Mouse (Mus musculus): ENCODE measurements around the gene Kcnk10. TPM values are rescaled to one million over a fixed set of nuclear protein-coding genes. Genes with fewer than 3 reads are reported as not detected.

The Kcnk10 gene
- total and polyA plus RNA-seq, 3 experiments, result 0.16 TPM; not detected in 2

- Histone ChIP-seq H3K36me3 (replicated peaks) (no peaks in the 10 kb centered on the region), H3K27me3 (ENCODE audit: insufficient read depth, low read length) (no peaks in the 10 kb centered on the region), H3K9me3 (replicated peaks) (peaks cover 32% of the 10 kb centered on the region), H3K4me1 (ENCODE audit: insufficient read depth, low read depth, low read length) (no peaks in the 10 kb centered on the region), H3K4me3 (ENCODE audit: low read depth, low read length) (no peak overlapping the region)
- DNase-seq (ENCODE audit: low spot score) (no peak), ATAC-seq (ENCODE audit: extremely low read depth, insufficient number of reproducible peaks, low FRiP score, poor library complexity, severe bottlenecking) (no peak)
- TF ChIP-seq POLR2AphosphoS5 (IDR thresholded peaks at IDR 0.05; ENCODE audit: insufficient replicate concordance, low read depth, low read length), result no peak
- no peak for TF ChIP-seq GATA1 (IDR thresholded peaks at IDR 0.05; ENCODE audit: borderline replicate concordance, low read length)
Observed at GRCm38 (mm10) chr12:98525361-98525760, 52.7 kb downstream of the Kcnk10 start.

- Histone ChIP-seq H3K4me3 (ENCODE audit: low read depth, low read length) (no peak overlapping the region), H3K9me3 (replicated peaks) (peaks cover 27% of the 10 kb centered on the region), H3K4me1 (ENCODE audit: insufficient read depth, low read depth, low read length) (no peaks in the 10 kb centered on the region), H3K36me3 (replicated peaks) (no peaks in the 10 kb centered on the region), H3K27me3 (ENCODE audit: insufficient read depth, low read length) (no peaks in the 10 kb centered on the region)
- no peak for ATAC-seq (ENCODE audit: extremely low read depth, insufficient number of reproducible peaks, low FRiP score, poor library complexity, severe bottlenecking)
- TF ChIP-seq POLR2AphosphoS5 (IDR thresholded peaks at IDR 0.05; ENCODE audit: insufficient replicate concordance, low read depth, low read length), result no peak
- TF ChIP-seq TAL1 (conservative IDR thresholded peaks at IDR 0.05; ENCODE audit: low read depth, low read length), result no peak
- no peak for TF ChIP-seq CTCF (IDR thresholded peaks at IDR 0.05; ENCODE audit: low read depth, low read length)
- no peak for TF ChIP-seq GATA2 (IDR thresholded peaks at IDR 0.05; ENCODE audit: borderline replicate concordance, low read depth, low read length)
- no peak for DNase-seq (ENCODE audit: low spot score)
Observed at GRCm38 (mm10) chr12:98524331-98525311, 53.5 kb downstream of the Kcnk10 start.

- TF ChIP-seq GATA2 (IDR thresholded peaks at IDR 0.05; ENCODE audit: borderline replicate concordance, low read depth, low read length) (no peak), POLR2AphosphoS5 (IDR thresholded peaks at IDR 0.05; ENCODE audit: insufficient replicate concordance, low read depth, low read length) (no peak), GATA1 (IDR thresholded peaks at IDR 0.05; ENCODE audit: borderline replicate concordance, low read length) (no peak), CTCF (IDR thresholded peaks at IDR 0.05; ENCODE audit: low read depth, low read length) (no peak)
- Histone ChIP-seq H3K27me3 (ENCODE audit: insufficient read depth, low read length) (no peaks in the 10 kb centered on the region), H3K9me3 (replicated peaks) (peaks cover 17% of the 10 kb centered on the region), H3K36me3 (replicated peaks) (no peaks in the 10 kb centered on the region), H3K4me1 (ENCODE audit: insufficient read depth, low read depth, low read length) (no peaks in the 10 kb centered on the region), H3K4me3 (ENCODE audit: low read depth, low read length) (no peak overlapping the region)
- DNase-seq (ENCODE audit: low spot score) (no peak), ATAC-seq (ENCODE audit: extremely low read depth, insufficient number of reproducible peaks, low FRiP score, poor library complexity, severe bottlenecking) (no peak)
Observed at GRCm38 (mm10) chr12:98521311-98521710, 56.8 kb downstream of the Kcnk10 start.

- H3K4me1 ChIP-seq (ENCODE audit: insufficient read depth, low read depth, low read length), result no peaks in the 10 kb centered on the region
- no peak for TF ChIP-seq GATA1 (IDR thresholded peaks at IDR 0.05; ENCODE audit: borderline replicate concordance, low read length)
- no peak for TF ChIP-seq GATA2 (IDR thresholded peaks at IDR 0.05; ENCODE audit: borderline replicate concordance, low read depth, low read length)
- no peak for TF ChIP-seq CTCF (IDR thresholded peaks at IDR 0.05; ENCODE audit: low read depth, low read length)
- TF ChIP-seq POLR2AphosphoS5 (IDR thresholded peaks at IDR 0.05; ENCODE audit: insufficient replicate concordance, low read depth, low read length), result no peak
- TF ChIP-seq TAL1 (conservative IDR thresholded peaks at IDR 0.05; ENCODE audit: low read depth, low read length), result no peak
- no peaks in the 10 kb centered on the region for H3K27me3 ChIP-seq (ENCODE audit: insufficient read depth, low read length)
- no peaks in the 10 kb centered on the region for H3K36me3 ChIP-seq (replicated peaks)
- DNase-seq (ENCODE audit: low spot score) (no peak), ATAC-seq (ENCODE audit: extremely low read depth, insufficient number of reproducible peaks, low FRiP score, poor library complexity, severe bottlenecking) (no peak)
- no peak overlapping the region for H3K4me3 ChIP-seq (ENCODE audit: low read depth, low read length)
- H3K9me3 ChIP-seq (replicated peaks), result peaks cover 17% of the 10 kb centered on the region
Observed at GRCm38 (mm10) chr12:98520568-98520931, 57.6 kb downstream of the Kcnk10 start.

- peaks cover 17% of the 10 kb centered on the region for H3K9me3 ChIP-seq (replicated peaks)
- H3K36me3 ChIP-seq (replicated peaks), result no peaks in the 10 kb centered on the region
- TF ChIP-seq GATA2 (IDR thresholded peaks at IDR 0.05; ENCODE audit: borderline replicate concordance, low read depth, low read length), result no peak
- TF ChIP-seq POLR2AphosphoS5 (IDR thresholded peaks at IDR 0.05; ENCODE audit: insufficient replicate concordance, low read depth, low read length), result no peak
- TF ChIP-seq CTCF (IDR thresholded peaks at IDR 0.05; ENCODE audit: low read depth, low read length), result no peak
- TF ChIP-seq GATA1 (IDR thresholded peaks at IDR 0.05; ENCODE audit: borderline replicate concordance, low read length), result no peak
- TF ChIP-seq TAL1 (conservative IDR thresholded peaks at IDR 0.05; ENCODE audit: low read depth, low read length), result no peak
- DNase-seq (ENCODE audit: low spot score), result no peak
- no peaks in the 10 kb centered on the region for H3K27me3 ChIP-seq (ENCODE audit: insufficient read depth, low read length)
- H3K4me1 ChIP-seq (ENCODE audit: insufficient read depth, low read depth, low read length), result no peaks in the 10 kb centered on the region
- H3K4me3 ChIP-seq (ENCODE audit: low read depth, low read length), result no peak overlapping the region
- ATAC-seq (ENCODE audit: extremely low read depth, insufficient number of reproducible peaks, low FRiP score, poor library complexity, severe bottlenecking), result no peak
Observed at GRCm38 (mm10) chr12:98519866-98520567, 58.1 kb downstream of the Kcnk10 start.

- Histone ChIP-seq H3K9me3 (replicated peaks) (peaks cover 15% of the 10 kb centered on the region), H3K36me3 (replicated peaks) (no peaks in the 10 kb centered on the region), H3K4me3 (ENCODE audit: low read depth, low read length) (no peak overlapping the region), H3K4me1 (ENCODE audit: insufficient read depth, low read depth, low read length) (no peaks in the 10 kb centered on the region), H3K27me3 (ENCODE audit: insufficient read depth, low read length) (no peaks in the 10 kb centered on the region)
- no peak for DNase-seq (ENCODE audit: low spot score)
- ATAC-seq (ENCODE audit: extremely low read depth, insufficient number of reproducible peaks, low FRiP score, poor library complexity, severe bottlenecking), result no peak
- TF ChIP-seq TAL1 (conservative IDR thresholded peaks at IDR 0.05; ENCODE audit: low read depth, low read length) (no peak), POLR2AphosphoS5 (IDR thresholded peaks at IDR 0.05; ENCODE audit: insufficient replicate concordance, low read depth, low read length) (no peak), GATA1 (IDR thresholded peaks at IDR 0.05; ENCODE audit: borderline replicate concordance, low read length) (no peak), GATA2 (IDR thresholded peaks at IDR 0.05; ENCODE audit: borderline replicate concordance, low read depth, low read length) (no peak), CTCF (IDR thresholded peaks at IDR 0.05; ENCODE audit: low read depth, low read length) (no peak)
Observed at GRCm38 (mm10) chr12:98505601-98506000, 72.5 kb downstream of the Kcnk10 start.

Measured in G1E (cell line).